Mouse (Mus musculus): ENCODE results near the gene Lcmt1.
A peak's percentile ranks its signal among the peaks of the same experiment; 100 is the strongest.

Lcmt1 gene

DNA sequence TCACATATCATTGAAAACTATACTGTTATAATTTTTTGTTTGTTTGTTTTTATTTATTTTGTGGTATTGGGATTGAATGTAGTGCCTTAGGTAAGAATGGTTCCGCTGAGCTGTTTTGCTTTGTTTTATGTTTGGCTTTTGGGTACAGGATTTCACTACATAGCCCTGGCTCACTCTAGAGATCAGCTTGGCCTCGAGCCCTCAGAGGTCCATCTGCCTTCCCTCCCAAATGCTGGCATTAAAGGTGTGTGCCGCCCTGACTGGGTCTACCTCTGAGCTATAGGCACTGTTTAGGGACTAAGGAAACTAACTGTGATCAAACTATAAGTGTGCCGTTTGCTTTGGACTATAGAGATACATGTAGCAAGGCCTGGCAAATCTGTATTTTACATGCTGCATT is 29.7 kb downstream of the Lcmt1 start:
- DNase-seq (ENCODE audit: low spot score): no peak

DNA sequence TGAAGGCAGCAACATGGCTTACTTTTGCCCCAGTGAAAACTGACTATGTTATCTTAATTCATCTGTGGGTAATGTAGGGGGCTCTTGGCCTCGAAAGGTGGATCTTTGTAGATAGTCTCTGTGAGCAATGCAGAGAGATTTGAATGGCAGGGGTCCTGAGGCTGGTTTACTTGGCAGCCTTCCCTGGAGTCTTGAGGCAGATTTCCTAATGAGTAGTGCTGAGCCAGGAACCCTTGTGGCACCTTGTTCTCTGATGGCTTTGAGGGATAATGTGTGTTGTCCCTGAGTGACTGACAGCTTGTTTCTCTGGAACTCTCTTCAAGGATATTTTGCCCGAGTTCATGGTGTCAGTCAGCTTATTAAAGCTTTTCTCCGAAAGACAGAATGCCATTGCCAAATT is 31.5 kb downstream of the Lcmt1 start:
- no peak for DNase-seq (ENCODE audit: low spot score)

DNA sequence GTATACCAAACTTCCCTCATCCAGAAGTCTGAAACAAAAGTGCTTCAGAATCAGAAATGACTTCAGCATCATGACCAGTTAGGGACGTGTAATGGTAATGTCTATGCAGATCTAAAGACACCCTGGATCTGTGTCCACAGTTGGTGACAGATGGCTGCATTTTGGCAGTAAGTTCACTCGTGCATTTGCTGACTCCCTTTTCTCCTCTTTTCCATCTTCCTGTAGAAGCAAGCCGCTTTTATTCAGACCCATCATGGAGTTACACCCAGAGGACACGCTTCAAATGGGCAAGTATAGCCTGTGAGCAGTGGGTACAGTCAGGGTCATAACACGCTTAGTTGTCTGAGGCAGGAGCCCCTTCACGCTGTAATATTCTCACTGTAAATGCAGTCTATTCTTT is 34.6 kb downstream of the Lcmt1 start:
- DNase-seq (ENCODE audit: low spot score): no peak

DNA sequence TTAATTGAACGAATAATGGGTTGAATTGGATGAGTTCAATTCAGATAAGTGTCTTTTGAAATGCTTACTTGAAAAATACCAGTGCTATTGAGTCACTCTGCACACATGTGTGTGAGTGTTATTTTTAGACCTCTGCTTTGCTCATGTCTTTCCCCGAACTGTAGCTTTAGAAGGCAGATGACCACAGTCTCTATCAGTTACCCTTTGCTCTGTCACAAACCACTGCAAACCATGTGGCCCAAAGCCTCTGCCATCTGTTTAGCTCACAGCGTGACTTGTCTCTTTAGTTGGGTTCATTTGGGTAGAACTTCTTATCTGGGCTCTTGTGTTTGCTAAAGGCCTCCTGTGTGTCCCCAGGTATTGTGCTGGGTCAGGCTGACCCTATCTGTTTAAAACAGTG is 36.0 kb downstream of the Lcmt1 start:
- DNase-seq (ENCODE audit: low spot score): no peak

DNA sequence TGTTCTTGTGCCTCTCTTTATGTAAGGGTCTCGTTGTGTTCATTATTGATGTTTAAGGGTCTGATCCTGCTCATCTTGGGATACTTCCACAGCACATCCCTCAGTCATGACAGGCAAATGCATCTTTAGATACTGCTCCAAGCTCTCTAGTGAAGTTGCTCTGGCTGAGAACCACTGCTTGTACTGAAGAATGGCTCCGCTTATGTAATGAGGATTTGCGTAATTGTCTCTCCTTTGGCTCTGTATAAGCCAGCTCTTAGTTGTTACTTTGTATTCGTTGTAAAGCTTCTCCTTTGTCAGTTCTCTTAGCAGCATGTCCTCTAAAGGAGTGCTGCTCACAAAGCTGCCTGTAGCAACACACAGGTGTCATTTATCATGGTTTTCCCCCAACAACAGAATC is 37.4 kb downstream of the Lcmt1 start:
- DNase-seq (ENCODE audit: low spot score): no peak

DNA sequence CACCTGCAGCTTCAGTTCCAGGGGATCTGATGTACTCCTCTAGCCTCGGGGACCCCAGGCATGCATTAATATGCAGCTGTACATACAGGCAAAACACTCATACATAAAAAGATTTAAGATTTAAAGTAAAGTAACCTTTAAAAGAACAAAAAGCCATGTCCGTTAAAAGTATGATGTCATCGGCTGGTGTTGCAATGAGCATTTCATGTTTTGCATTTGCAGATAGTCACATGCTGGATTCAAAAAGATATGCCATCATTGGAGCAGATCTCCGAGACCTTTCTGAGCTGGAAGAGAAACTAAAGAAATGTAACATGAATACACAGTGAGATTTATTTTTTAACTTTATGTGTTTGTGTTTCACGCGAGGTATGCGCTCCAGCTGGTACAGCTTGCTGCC is 40.9 kb downstream of the Lcmt1 start:
- no peak for DNase-seq (ENCODE audit: low spot score)

DNA sequence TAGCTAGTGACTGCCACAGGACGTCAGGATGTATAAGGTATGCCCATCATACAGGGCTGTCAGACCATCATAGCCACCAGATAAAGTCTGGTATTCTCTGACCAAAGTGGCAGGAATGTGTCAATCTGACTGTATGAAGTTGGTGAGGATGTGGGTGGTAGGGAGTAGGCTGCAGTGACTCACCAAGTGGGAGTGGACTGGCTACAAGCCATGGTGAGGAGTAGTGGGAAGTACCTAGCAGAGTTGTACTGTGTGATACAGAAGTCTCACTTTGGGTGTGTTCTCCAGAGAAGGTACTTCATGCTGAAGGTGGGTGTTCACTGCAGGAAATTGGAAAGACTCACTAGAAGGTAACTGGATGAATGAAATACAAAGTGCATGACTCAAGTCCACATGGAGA is 41.5 kb downstream of the Lcmt1 start:
- peak; percentile 50 for DNase-seq (ENCODE audit: low spot score)

DNA sequence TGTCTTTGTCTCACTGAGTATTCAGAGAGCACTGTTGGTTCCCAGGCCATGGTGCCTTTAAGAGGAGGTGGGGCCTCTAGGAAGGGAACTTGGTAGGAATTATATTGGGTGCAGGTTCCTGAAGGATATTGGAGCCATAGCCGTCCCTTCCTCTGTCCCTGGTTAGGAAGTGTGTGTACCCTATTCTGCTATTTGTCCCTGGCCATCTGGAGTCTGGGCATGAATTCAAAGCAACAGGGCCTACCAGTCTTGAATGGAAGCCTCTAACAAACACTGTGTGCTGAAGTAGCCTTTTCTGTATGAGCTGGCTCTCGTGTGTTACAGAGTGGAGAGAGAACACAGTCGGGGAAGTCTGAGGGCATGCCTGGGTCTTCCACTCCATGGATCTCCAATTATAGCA is 42.6 kb downstream of the Lcmt1 start:
- DNase-seq (ENCODE audit: low spot score): no peak

DNA sequence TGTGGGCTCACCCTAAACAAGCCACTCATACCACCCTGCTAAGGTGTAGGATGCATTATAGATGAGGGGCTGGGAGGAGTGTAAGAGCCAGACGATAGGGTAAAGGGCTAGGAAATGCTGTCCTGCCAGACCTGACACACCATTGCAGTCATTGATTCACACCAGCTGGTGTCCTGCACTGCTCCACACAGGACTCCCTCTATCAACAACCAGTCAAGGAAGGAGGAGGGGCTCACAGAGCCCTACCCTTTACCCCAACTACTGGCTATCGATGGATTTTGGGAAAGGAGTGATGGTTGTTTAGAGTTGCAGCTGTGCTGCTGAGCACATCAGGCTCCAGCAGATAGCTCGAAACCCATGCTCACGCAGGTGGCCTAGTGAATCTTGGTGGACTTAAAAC is 47.2 kb downstream of the Lcmt1 start:
- DNase-seq (ENCODE audit: low spot score): no peak

DNA sequence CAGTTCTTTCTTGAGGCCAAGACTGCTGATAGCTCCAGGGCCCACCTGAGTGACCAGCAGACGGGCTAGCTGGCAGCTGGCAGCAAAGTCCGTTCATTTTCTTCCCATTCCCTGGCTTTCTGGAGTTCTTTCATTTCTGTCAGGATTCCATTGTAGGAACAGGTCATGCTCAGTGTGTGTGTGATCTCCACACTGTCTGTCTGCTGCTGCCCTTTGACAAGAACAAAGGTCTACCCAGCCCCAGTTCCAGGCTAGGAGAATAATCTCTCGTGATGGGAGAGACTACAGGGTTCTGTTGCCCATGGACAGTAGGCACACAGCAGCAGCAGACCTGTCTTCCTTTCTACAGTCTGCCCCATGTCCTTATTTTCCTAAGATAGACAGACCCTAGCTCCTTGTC is 48.1 kb downstream of the Lcmt1 start:
- DNase-seq (ENCODE audit: low spot score): no peak

DNA sequence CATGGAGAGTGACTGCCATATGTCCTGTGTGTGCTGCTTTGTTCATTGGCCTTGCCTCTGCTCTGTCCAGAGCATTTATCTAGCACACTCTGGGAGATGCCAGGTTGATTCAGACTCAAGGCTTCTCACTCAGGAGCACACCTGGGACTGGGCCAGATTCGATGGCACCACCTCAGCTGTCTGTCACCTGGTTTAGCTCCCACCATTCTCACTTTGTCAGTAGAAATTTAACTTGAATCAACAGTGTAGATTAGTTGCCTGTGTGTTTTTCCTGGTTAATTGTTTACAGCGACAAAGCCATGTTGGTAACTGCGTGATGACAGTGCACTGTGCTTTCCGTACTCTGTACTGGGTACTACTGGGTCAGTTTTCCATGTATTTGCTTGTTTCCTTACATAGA is 50.4 kb downstream of the Lcmt1 start:
- DNase-seq (ENCODE audit: low spot score): no peak

DNA sequence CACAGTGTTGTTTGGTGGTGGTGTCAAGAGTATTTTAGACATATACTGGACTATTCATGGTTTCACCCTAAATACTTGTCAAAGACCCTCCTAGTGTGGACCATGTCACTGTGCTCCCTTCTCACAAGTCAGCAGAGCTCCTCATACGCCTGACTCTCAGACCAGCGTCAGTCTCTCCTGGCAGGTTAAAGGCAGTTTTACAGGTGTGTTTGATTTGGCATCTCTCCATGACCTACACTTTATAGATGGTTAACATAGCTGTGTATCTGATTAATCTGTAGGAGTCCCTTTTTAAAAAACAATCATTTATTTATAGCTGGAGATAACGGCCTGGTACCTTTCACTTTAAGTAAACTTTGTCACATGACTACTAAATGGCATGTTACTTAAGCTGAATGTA is 52.4 kb downstream of the Lcmt1 start:
- DNase-seq (ENCODE audit: low spot score): no peak

DNA sequence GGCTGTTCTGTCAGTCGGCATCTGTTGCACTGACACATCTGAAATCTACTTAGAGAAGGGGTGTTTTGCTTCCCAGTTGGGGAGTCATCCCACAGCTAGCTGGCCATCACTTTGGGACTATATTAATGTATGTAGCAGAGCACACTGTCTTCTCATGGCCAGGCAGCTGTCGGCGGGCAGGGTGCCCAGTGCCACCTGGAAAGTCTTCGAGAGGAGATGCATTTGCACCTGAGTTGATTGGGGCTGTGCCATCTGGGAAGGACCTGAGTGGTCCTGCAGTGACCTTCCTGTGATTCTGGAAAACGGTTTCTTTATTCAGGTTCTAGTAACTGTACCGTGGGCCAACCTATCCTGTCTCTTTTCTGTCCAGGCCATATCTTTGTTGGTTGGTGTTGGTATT is 54.7 kb downstream of the Lcmt1 start:
- DNase-seq (ENCODE audit: low spot score): no peak

DNA sequence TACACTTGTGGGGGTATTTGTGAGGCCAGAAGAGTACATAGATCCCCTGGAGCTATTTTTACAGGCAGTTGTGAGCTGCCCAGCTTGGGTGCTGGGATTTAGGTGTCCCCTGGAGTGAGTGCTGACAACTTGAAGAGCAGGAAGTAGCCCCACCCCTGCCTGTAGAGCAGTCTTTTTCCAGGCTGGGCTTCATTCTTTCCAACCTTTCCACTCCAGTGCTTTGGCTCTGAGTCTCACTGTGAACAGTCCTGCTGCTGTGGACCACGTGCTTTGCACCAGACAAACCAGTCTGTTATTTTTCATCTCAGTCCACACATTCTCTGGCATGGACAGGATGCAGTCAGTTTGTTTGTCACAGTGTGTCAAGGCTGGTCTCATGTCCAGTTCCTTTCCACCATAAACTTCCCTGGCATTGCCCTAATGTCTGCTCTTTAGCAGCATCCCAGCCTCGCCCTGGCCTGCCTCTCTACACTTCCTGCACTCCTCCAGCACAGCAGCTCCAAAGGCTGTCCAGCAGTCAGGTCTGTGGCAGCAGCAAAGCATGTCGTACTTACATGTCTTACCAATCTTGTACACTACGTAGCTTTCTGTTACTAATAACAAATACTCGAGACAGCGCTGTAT is 55.7 kb downstream of the Lcmt1 start:
- no peak for DNase-seq (ENCODE audit: low spot score)

DNA sequence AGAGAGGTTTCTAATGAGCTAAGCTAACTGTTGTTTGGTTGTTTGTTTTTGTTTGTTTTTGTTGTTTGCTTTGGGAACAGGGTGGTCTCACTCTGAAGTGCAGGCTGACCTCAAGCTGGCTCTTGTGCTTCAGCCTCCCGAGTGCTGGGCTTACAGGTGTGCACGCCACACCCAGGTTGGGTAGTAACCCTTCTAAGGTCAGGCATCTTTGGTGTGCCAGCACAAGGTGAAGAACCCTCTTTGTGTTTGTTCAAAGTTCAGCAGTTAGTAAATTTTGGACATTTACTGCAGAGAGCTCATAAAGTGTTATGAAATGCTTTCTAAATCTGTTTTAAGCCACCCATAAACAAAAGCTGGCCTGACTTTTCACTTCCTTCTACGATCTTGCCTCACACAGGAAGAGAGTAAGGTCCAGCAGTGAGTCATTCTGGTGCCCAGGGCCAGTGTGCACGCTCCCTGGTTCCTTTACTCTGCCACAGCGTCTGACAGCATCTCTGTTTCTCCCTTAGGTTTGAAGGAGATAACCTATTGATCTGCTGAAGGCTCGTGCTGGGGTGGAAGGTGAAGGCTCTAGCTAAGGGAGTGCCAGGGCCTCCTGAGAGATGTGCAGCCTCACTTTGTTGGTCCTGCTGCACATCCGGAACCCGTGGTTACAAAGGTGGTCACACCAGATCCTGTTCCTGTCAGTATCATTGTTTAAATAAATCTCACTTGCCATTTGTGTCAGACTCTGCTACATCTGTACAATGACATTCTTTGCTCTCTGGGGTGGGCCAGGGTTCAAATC is 60.2 kb downstream of the Lcmt1 start:
- peak; percentile 18 for DNase-seq (ENCODE audit: low spot score)

DNA sequence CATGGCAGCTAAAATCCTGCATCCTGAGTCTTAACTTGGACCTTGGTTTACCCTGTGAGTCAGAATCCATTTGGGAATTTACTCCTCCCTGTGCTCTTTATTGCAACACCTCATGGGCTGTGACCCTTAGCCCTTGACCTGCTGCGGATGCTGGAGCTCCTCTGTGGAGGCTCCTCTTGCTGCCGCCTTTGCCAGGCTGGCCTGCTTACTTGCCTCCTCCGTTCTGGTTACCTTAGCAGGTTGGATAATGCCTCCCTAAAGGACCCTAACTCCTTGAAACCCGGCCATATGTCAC is 60.8 kb downstream of the Lcmt1 start:
- no peak for DNase-seq (ENCODE audit: low spot score)

DNA sequence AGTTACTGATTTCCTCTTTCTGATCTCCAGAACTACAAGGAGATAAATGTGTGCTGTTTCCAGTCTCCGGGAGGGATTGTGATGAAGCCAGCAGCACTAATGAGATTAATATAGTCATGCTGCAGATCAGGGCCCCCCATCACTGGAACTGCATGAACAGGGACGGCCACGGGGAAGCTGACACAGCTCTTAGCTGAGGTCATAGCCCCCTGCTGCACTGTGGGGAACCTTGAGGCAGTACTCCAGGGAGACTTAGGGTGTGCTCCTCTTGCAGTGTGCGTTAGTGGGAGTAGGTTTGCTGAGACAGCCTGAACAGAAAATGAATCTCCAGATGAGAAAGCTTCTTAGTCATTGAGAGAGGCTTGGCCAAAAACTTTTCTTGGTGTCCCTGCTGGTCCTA is 61.6 kb downstream of the Lcmt1 start:
- DNase-seq (ENCODE audit: low spot score): no peak

DNA sequence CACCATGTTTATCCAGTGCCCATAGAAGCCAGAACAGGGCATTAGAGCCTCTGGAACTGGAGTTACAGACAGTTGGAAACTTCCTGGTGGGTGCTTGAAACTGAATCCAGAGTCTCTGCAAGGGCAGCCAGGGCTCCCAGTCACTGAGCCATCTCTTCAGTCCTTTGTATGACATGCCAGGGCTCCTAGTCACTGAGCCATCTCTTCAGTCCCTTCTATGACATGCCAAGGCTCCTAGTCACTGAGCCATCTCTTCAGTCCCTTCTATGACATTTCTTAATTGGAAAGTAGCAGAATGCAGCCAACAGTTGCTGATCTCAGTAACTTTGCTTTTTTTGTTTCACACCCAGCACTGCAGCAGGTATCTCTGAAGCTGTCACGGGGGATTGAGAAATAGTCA is 72.5 kb downstream of the Lcmt1 start:
- DNase-seq (ENCODE audit: low spot score): no peak

DNA sequence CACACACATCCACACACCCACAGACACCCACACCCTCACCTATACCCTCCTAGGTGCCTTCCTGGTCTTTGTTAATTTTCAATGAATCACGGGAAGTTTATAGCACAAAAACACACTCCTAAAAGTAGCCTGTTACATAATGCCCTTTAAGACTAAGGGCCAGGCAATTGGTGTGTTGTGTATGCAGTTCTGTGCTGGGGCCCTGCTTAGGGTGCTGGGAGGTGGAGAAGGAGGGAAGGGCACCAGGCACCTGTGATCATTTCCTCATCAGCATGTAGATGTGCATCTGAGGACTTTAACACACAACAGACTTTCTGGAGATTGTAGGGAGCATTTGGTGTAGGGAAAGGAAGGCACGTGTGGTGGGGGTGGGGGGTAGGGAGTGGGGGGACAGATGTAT is 79.2 kb downstream of the Lcmt1 start:
- no peak for DNase-seq (ENCODE audit: low spot score)

DNA sequence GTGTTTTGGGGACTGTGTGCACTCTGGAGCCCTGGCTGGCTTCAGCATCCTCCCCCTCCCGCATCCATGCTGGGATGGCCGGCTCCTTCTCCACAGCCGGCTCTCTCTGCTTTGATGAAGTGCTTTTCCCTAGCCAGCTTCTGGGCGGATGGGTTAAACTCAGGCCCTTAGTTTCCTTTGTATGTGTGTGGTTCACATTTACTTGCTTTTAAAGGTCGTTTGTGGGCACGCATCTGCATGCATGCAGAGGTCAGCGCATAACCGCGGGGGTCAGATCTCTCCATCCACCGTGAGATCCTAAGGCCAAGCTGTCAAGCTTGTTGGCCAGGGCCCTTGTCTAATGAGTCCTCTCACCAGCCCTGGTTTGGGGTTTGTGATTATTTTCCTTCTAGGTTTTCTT is 80.1 kb downstream of the Lcmt1 start:
- DNase-seq (ENCODE audit: low spot score): no peak

DNA sequence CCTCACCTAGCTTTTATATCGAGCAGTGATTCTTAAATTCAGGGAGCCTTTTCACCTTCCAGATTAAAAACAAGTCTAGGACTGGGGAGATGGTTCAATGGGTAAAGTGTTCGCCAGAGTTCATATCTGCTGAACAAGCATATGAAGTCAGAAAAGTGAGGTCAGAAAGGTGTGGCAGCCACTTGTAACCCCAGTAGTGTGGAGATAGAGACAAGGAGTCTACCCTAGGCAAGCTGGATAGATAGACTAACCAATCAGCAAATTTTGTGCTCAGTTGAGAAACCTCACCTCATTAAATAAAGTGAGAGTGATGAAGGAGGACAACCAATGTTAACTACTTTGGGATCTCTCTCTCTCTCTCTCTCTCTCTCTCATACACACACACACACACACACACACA is 80.9 kb downstream of the Lcmt1 start:
- no peak for DNase-seq (ENCODE audit: low spot score)

DNA sequence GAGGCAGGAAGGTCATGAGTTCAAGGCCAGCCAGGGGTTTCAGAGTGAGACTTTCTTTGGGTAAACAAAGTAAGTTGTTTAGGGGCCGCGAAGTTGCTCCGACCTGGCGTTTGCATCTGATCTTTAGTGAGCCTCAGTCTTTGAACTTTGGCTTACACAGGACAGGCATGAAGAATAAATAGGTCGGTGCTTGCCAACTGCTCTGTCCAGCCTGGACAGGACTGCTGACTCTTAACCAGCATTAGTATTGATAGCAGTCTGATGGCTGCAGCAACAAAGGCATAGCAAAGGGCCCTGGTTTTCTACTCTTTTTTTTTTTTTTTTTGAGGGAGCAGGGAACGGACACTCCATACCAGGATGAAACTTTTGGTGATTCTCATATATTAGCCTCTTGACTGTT is 83.0 kb downstream of the Lcmt1 start:
- no peak for DNase-seq (ENCODE audit: low spot score)

DNA sequence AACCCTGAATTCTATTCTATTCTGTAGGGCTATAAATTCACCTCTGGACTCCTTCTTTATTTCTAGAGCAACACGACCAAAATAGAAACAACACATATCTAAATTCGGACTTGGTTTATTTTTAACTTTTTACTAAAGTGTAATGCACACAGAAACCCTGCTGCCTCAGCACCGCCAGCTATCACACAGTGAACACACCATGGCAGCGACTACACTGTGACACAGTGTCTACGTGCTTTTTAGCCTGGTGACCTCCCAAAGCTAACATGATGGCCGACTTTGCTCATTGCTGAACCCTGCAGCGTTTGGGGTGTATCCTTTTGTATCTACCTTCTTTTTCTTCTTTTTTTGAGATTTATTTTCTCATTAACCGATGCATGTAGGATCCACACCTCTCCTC is 83.5 kb downstream of the Lcmt1 start:
- no peak for DNase-seq (ENCODE audit: low spot score)

DNA sequence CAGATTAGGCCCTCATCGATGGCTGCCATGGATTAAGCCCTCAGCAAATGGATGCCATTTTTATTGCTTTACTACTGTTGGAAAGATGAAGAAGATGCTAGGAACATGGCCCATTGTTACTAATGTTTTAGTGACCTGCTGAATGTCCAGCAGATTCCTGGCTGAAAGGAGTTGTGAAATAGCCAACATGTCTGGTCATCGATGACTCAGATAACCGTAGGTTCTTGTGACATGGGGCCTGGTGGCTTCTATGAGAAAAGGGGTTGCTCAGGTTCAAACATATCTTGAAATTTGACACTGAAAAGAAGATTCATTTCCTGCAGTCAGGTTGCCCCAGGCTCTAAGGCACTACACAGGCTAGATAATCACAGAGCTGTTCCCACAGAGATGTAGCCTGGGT is 85.5 kb downstream of the Lcmt1 start:
- no peak for DNase-seq (ENCODE audit: low spot score)

Measured in urinary bladder, postnatal 14 days (tissue).